Mouse (Mus musculus) left cerebral cortex, adult 18-20 months (tissue): ENCODE data around the gene E130114P18Rik. TPM values are rescaled to one million over a fixed set of nuclear protein-coding genes. Genes with fewer than 3 reads are reported as not detected.

ENCODE experiments used
- DNase-seq, 2 experiments: peaks; one replicate each; pipeline ENCODE4 v3.0.0; 2021 to 2022; ENCODE audit warnings: low spot score in 2 of 2, mixed read lengths in 1 of 2
- total RNA-seq, 2 experiments: library from RNA; stranded (reverse); gene quantifications; 2 replicates each; pipeline ENCODE4 v1.2.3; 2021

E130114P18Rik gene
- total RNA-seq, 2 experiments from 2014 or later = 6.1 to 7.4 TPM

- DNase-seq = peak; percentile 54 to 61
These were observed 20.5 kb downstream of the E130114P18Rik start for GRCm38 (mm10) chr4:97757207-97757977.

GRCm38 (mm10) chr4:97754241-97754640 lies 23.6 kb downstream of the E130114P18Rik start:
- no peak for DNase-seq

- DNase-seq = no peak
These were observed 24.4 kb downstream of the E130114P18Rik start for GRCm38 (mm10) chr4:97753521-97753920.

- DNase-seq = no peak
These were observed 25.4 kb downstream of the E130114P18Rik start for GRCm38 (mm10) chr4:97752276-97753010.

GRCm38 (mm10) chr4:97751483-97752251 lies 26.2 kb downstream of the E130114P18Rik start:
- no peak for DNase-seq

- peak; percentile 87 to 92 for DNase-seq
These were observed 26.8 kb downstream of the E130114P18Rik start for GRCm38 (mm10) chr4:97751030-97751482.

- DNase-seq = no peak
These were observed 27.5 kb downstream of the E130114P18Rik start for GRCm38 (mm10) chr4:97750401-97750800.

GRCm38 (mm10) chr4:97746106-97746900 lies 31.6 kb downstream of the E130114P18Rik start:
- no peak for DNase-seq

GRCm38 (mm10) chr4:97745296-97746105 lies 32.4 kb downstream of the E130114P18Rik start:
- DNase-seq = peak; percentile 68 to 70

- DNase-seq = no peak
These were observed 33.9 kb downstream of the E130114P18Rik start for GRCm38 (mm10) chr4:97743932-97744331.

GRCm38 (mm10) chr4:97733392-97733791 lies 44.5 kb downstream of the E130114P18Rik start:
- no peak for DNase-seq

- DNase-seq = no peak
These were observed 47.5 kb downstream of the E130114P18Rik start for GRCm38 (mm10) chr4:97730416-97730815.

GRCm38 (mm10) chr4:97729999-97730398 lies 47.9 kb downstream of the E130114P18Rik start:
- DNase-seq = no peak

GRCm38 (mm10) chr4:97728520-97728919 lies 49.4 kb downstream of the E130114P18Rik start:
- DNase-seq = no peak

- DNase-seq = no peak
These were observed 54.5 kb downstream of the E130114P18Rik start for GRCm38 (mm10) chr4:97723374-97723773.

- no peak for DNase-seq
These were observed 55.2 kb downstream of the E130114P18Rik start for GRCm38 (mm10) chr4:97722666-97723065.

- DNase-seq = no peak
These were observed 63.3 kb downstream of the E130114P18Rik start for GRCm38 (mm10) chr4:97714616-97715015.

GRCm38 (mm10) chr4:97714101-97714615 lies 63.7 kb downstream of the E130114P18Rik start:
- DNase-seq = no peak

- no peak for DNase-seq
These were observed 65.3 kb downstream of the E130114P18Rik start for GRCm38 (mm10) chr4:97712547-97712946.
